Mouse (Mus musculus) forebrain, embryonic 14.5 days (tissue): Measurements from ENCODE around the gene Gm8298. TPM values are rescaled to one million over a fixed set of nuclear protein-coding genes. Genes with fewer than 3 reads are reported as not detected.
"Not testable (repeated sequence)": the region's sequence is repeated elsewhere in the genome, so short reads cannot be mapped to it uniquely, and the experiment has no call there.

Experiments
- ATAC-seq: fragments of 200-750 bp; cut with Nextera tagmentation; 2 replicates; pipeline ENCODE4 v1.8.0; 2017; ENCODE audit warnings: mild to moderate bottlenecking, moderate library complexity
- DNase-seq: peaks from one replicate; pipeline ENCODE4 v3.0.0-alpha.2; 2015; ENCODE audit warnings: low spot score
- H3K27ac ChIP-seq: fragments of 300-500 bp; sonication (generic); 2 replicates; pipeline ENCODE4 v1.5.1; 2014; ENCODE audit warnings: low read depth, mild to moderate bottlenecking, control low read depth, low read length, moderate library complexity
- H3K27me3 ChIP-seq: fragments of 300-500 bp; sonication (generic); replicated peaks from 2 replicates; pipeline ENCODE4 v1.6.1; 2014; ENCODE audit warnings: low read length, control low read depth, mixed read lengths; ENCODE audit not compliant: control insufficient read depth, insufficient read depth
- H3K36me3 ChIP-seq: fragments of 300-500 bp; sonication (generic); 2 replicates; pipeline ENCODE4 v1.6.1; 2014; ENCODE audit warnings: low read length, control low read depth; ENCODE audit not compliant: control insufficient read depth, insufficient read depth
- H3K4me1 ChIP-seq: fragments of 300-500 bp; sonication (generic); 2 replicates; pipeline ENCODE4 v1.6.1; 2014; ENCODE audit warnings: antibody characterized with exemption, low read length, control low read depth; ENCODE audit not compliant: control insufficient read depth, insufficient read depth
- H3K4me2 ChIP-seq: fragments of 300-500 bp; sonication (generic); 2 replicates; pipeline ENCODE4 v1.6.1; 2014; ENCODE audit warnings: mild to moderate bottlenecking, control low read depth, low read length
- H3K4me3 ChIP-seq: fragments of 300-500 bp; sonication (generic); 2 replicates; pipeline ENCODE4 v1.5.1; 2014; ENCODE audit warnings: low read depth, low read length, control low read depth
- H3K9ac ChIP-seq: fragments of 300-500 bp; sonication (generic); 2 replicates; pipeline ENCODE4 v1.6.1; 2014; ENCODE audit warnings: mild to moderate bottlenecking, low read length, control low read depth, moderate library complexity
- H3K9me3 ChIP-seq: fragments of 300-500 bp; sonication (generic); replicated peaks from 2 replicates; pipeline ENCODE4 v1.6.1; 2016; ENCODE audit warnings: low read length, control low read depth, mixed read lengths; ENCODE audit not compliant: control insufficient read depth
- WGBS: fragments of 180-500 bp; shearing (Covaris S2); extraction: QIAGEN DNeasy Blood & Tissue Kit; methylation state at CpG from one replicate; pipeline ENCODE4 v1.1.7; 2014; 5-methylcytosine and 5-hydroxymethylcytosine counted together
- polyA plus RNA-seq: library from polyadenylated mRNA; unstranded; fragments of >200 nt; fragmentation: Nextera tagmentation; extraction: Ambion mirVana; gene quantifications from 2 replicates; pipeline ENCODE4 v1.2.1, GENCODE M21; 2014

Gm8298 gene
- polyA plus RNA-seq, result not detected in 2 replicates

GRCm38 (mm10) chr3:59860751-59861150, at the start of gene Gm8298:
TSS of gene Gm8298 (plus strand) at chr3:59861051.
- Histone ChIP-seq H3K9me3 (no peaks in the 10 kb centered on the region), H3K4me3 (no peak within 1 kb of the TSS), H3K27me3 (no peaks in the 10 kb centered on the region), H3K36me3 (no peaks in the 10 kb centered on the region), H3K9ac (no peak within 1 kb of the TSS), H3K4me1 (no peaks in the 10 kb centered on the region), H3K4me2 (no peak within 1 kb of the TSS), H3K27ac (no peak within 1 kb of the TSS)
- no peak for DNase-seq
- ATAC-seq, result no peak
- WGBS, result 94% methylated on average over 2 of the region's 2 CpGs

GRCm38 (mm10) chr3:59813169-59813568, 47.7 kb upstream of the Gm8298 start:
- no peaks in the 10 kb centered on the region for H3K4me1 ChIP-seq
- DNase-seq (no peak), ATAC-seq (no peak)
- no peaks in the 10 kb centered on the region for H3K36me3 ChIP-seq
- H3K9ac ChIP-seq, result no peak overlapping the region
- no peaks in the 10 kb centered on the region for H3K9me3 ChIP-seq
- no peaks in the 10 kb centered on the region for H3K27me3 ChIP-seq
- no peak overlapping the region for H3K27ac ChIP-seq
- H3K4me3 ChIP-seq, result no peak overlapping the region
- H3K4me2 ChIP-seq, result no peak overlapping the region

GRCm38 (mm10) chr3:59870765-59871164, 9.9 kb downstream of the Gm8298 start:
- Histone ChIP-seq H3K9ac (no peak overlapping the region), H3K27me3 (no peaks in the 10 kb centered on the region), H3K4me1 (no peaks in the 10 kb centered on the region), H3K27ac (no peak overlapping the region), H3K36me3 (no peaks in the 10 kb centered on the region), H3K9me3 (no peaks in the 10 kb centered on the region), H3K4me2 (no peak overlapping the region), H3K4me3 (no peak overlapping the region)
- DNase-seq (peak; percentile 72), ATAC-seq (peak; percentile 67; the same call in 1 of the 2 replicates)
- 25% methylated on average over 2 of the region's 2 CpGs for WGBS

- 7% methylated on average over 1 of the region's 1 CpGs for WGBS
- not testable (repeated sequence) for H3K4me1 ChIP-seq, H3K4me3 ChIP-seq, H3K9me3 ChIP-seq, DNase-seq, ATAC-seq, H3K4me2 ChIP-seq, H3K27me3 ChIP-seq, H3K9ac ChIP-seq, H3K36me3 ChIP-seq, H3K27ac ChIP-seq
These were observed 16.8 kb downstream of the Gm8298 start for GRCm38 (mm10) chr3:59877601-59878000.

- not testable (repeated sequence) for H3K27me3 ChIP-seq, H3K9ac ChIP-seq, H3K36me3 ChIP-seq, H3K27ac ChIP-seq, H3K4me2 ChIP-seq, H3K9me3 ChIP-seq, ATAC-seq, DNase-seq, H3K4me3 ChIP-seq, H3K4me1 ChIP-seq
- 65% methylated on average over 7 of the region's 7 CpGs for WGBS
These were observed 19.1 kb downstream of the Gm8298 start for GRCm38 (mm10) chr3:59879801-59880554.

- ATAC-seq, result no peak
- DNase-seq, result no peak
- H3K4me1 ChIP-seq, result no peaks in the 10 kb centered on the region
- H3K4me3 ChIP-seq, result no peak overlapping the region
- H3K9ac ChIP-seq, result no peak overlapping the region
- H3K9me3 ChIP-seq, result no peaks in the 10 kb centered on the region
- 90% methylated on average over 2 of the region's 2 CpGs for WGBS
- H3K4me2 ChIP-seq, result no peak overlapping the region
- H3K27ac ChIP-seq, result no peak overlapping the region
- no peaks in the 10 kb centered on the region for H3K36me3 ChIP-seq
- no peaks in the 10 kb centered on the region for H3K27me3 ChIP-seq
These were observed 32.4 kb downstream of the Gm8298 start for GRCm38 (mm10) chr3:59893276-59893675.

- no peak within 1 kb of the TSS for H3K27ac ChIP-seq
- no peak within 1 kb of the TSS for H3K4me2 ChIP-seq
- 96% methylated on average over 2 of the region's 2 CpGs for WGBS
- no peaks in the 10 kb centered on the region for H3K4me1 ChIP-seq
- no peak within 1 kb of the TSS for H3K9ac ChIP-seq
- H3K36me3 ChIP-seq, result no peaks in the 10 kb centered on the region
- no peak for ATAC-seq
- H3K4me3 ChIP-seq, result no peak within 1 kb of the TSS
- H3K9me3 ChIP-seq, result no peaks in the 10 kb centered on the region
- DNase-seq, result no peak
- no peaks in the 10 kb centered on the region for H3K27me3 ChIP-seq
These were observed 64.1 kb downstream of the Gm8298 start, which contains the start of gene C130079G13Rik for GRCm38 (mm10) chr3:59924914-59925313. TSS of gene C130079G13Rik (plus strand) at chr3:59925214.

Other genes with a start within 250 kb of the Gm8298 start
- gene Gm5538, start 131.3 kb upstream of the Gm8298 start, polyA plus RNA-seq, result not detected in 2 replicates
- gene C130079G13Rik, start 64.2 kb downstream of the Gm8298 start, polyA plus RNA-seq, result not detected in 2 replicates
- gene Aadacl2, start 145.7 kb downstream of the Gm8298 start, polyA plus RNA-seq, result not detected in 2 replicates
- gene Aadac, start 164.7 kb downstream of the Gm8298 start, polyA plus RNA-seq, result not detected in 2 replicates
- gene Sucnr1, start 220.8 kb downstream of the Gm8298 start, polyA plus RNA-seq, result not detected in 2 replicates